Mouse (Mus musculus): ENCODE measurements around the gene Slc1a5.
A peak's percentile ranks its signal among the peaks of the same experiment; 100 is the strongest.

Gene Slc1a5

DNA sequence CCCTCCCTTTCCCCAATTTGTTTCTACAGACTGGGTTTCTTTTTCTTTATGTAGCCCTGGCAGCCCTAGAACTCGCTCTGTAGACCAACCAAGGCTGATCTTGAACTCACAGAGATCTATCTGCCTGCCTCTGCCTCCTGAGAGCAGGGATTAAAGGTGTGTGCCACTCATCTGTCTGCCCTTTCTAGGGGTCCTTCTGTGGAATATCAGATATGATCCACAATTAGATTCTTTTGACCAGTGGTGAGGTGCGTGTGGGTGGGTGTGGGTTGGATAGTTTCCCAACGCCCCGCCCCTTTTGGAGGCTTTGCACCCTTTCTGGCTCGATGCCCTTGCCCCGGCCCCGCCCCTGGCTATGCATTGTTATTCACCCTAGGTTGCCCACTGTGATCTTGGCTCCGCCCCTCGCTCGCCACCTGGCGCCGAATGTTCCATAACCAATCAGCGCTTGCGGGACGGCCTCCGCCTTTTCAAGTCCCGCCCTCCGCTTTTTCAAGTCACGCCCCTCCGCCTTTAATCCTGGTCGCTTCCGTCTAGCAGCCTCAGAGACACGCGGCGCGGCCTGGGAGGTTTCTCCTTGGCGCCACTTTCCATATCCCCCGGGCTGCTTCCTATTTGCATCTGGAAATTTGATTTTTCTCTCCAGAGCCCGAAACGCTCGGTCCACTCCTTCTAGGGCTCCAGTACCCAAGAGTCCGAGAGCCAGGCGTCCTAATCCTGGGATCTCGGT is at the start of gene Slc1a5:
Slc1a5 (plus strand) TSS at position 516 of the 730 bp plus-strand sequence.
- DNase-seq (ENCODE audit: low read depth in 1 of 2, low spot score in 2 of 2), result peak; percentile 73 to 78

- no peak for DNase-seq (ENCODE audit: low read depth in 1 of 2, low spot score in 2 of 2)
These were observed 49.2 kb upstream of the Slc1a5 start for GRCm38 (mm10) chr7:16731893-16732422.

- DNase-seq (ENCODE audit: low read depth in 1 of 2, low spot score in 2 of 2), result no peak
These were observed 43.5 kb upstream of the Slc1a5 start for GRCm38 (mm10) chr7:16737606-16738072.

DNA sequence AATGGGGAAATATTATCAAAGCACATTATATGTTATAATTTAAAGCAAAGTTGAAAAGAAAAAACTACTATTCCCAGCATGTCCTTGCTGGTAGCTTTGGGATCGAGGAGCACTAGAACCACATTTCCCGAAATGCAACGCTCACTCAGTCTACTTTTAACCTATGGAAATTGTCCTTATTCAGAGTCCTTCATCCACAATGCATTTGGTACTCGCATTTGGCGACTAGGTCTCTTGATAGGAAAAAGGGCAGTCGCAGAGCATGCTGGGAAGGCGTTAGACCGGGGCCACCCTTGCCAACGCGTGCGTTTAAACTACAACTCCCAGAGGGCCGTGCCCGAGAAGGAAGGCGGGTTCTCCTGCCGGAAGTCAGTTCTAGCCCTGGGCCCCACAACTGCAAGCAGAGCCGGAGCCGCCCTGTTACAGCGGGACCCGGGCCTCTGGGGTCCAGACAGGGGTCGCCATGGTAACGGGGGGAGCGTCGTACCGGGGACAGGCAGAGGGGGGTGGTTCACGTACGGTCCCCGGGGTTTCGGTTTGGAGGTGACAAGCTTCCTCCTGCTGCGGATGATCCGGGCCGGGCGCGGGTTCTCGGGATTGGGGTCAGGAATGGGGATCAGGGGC is 43.0 kb upstream of the Slc1a5 start, which contains the start of gene Ap2s1:
Ap2s1 (plus strand) TSS at position 338 of the 624 bp plus-strand sequence.
- peak; percentile 85 to 89 for DNase-seq (ENCODE audit: low read depth in 1 of 2, low spot score in 2 of 2)

DNA sequence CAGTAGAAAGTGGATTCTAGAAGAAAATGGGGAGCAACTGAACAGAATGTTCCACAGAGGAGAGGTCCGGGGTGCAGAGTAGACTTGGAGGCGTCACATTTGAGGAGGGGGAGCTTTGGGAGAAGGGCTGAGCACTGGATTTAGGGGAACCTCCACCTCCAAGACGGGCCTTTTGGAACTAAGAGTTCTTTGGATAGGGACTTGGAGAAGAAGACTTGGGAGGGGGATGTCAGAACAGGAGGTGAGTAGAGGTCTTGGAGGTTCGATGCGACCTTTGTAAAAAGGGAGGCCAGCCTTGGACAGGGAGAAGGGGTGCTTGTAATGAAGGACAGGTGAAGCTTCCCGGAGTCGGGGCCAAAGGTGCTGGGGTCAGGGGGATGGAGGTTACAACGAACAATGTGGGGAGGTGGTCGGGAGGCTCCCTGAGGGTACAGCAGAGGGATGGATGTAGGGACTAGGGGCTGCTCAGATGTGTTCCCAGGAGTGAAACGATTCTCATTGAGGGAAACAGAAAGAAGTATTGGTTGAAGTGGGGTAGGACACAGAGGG is 42.0 kb upstream of the Slc1a5 start:
- DNase-seq (ENCODE audit: low read depth in 1 of 2, low spot score in 2 of 2), result no peak

DNA sequence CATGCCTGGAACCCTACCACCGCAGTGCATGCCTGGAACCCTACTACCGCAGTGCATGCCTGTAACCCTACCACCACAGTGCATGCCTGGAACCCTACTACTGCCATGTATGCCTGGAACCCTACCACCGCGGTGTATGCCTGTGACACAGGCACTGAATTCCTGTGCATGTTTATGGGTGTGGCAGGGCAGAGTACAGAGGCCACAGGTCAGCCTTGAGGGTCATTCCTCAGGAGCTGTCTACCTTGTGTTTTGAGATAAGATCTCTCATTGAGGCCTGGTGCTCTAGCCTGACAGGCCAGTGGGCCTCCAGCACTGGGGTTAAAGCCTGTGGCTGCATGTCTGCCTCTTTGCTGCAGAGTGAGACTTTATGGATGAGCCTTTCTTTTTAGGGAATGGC is 35.8 kb upstream of the Slc1a5 start:
- DNase-seq (ENCODE audit: low read depth in 1 of 2, low spot score in 2 of 2), result no peak

GRCm38 (mm10) chr7:16746093-16746492 is 35.0 kb upstream of the Slc1a5 start:
- no peak for DNase-seq (ENCODE audit: low read depth in 1 of 2, low spot score in 2 of 2)

DNA sequence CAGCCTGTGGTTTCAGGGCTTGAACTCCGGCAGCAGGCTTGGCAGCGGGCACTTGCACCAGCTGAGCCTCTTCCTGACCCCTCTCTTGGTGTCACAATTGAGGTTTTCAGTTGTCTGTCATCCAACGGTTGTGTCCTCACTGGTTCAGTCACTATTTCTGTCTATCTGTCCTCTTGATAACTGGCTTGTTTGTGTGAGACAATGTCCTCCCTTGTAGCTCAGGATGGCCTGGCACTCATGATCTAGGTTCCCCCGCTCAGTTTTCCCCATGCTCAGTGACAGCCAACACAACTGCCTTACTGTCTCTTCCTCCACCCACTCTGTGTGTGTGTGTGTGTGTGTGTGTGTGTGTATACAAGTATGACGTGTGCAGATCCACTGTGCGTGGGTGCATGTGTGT is 33.5 kb upstream of the Slc1a5 start:
- no peak for DNase-seq (ENCODE audit: low read depth in 1 of 2, low spot score in 2 of 2)

- DNase-seq (ENCODE audit: low read depth in 1 of 2, low spot score in 2 of 2), result no peak
These were observed 29.1 kb upstream of the Slc1a5 start for GRCm38 (mm10) chr7:16752016-16752415.

- DNase-seq (ENCODE audit: low read depth in 1 of 2, low spot score in 2 of 2), result no peak
These were observed 25.6 kb upstream of the Slc1a5 start for GRCm38 (mm10) chr7:16755362-16756017.

- DNase-seq (ENCODE audit: low read depth in 1 of 2, low spot score in 2 of 2), result no peak
These were observed 22.1 kb upstream of the Slc1a5 start for GRCm38 (mm10) chr7:16758872-16759574.

DNA sequence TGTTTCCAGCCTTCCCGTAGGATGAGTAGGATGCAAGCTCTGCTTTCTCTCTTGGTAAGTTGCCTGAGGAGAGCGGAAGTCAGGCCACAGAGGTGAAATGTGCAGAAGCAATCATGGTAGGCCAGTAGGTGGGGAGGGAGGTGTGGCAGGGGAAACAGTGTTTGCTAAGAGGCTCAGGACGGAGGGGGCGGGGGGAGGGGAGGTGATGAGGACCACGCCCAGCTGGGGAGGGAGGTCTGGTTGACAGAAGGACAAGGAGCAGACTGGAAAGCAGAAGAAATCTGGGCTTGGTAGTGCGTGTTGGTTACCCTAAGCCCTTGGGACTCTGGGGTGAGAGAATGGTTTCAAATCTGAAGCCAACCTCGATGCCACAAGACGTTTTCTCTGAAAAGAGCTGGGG is 20.8 kb upstream of the Slc1a5 start:
- no peak for DNase-seq (ENCODE audit: low read depth in 1 of 2, low spot score in 2 of 2)

GRCm38 (mm10) chr7:16761005-16761481 is 20.1 kb upstream of the Slc1a5 start:
- no peak for DNase-seq (ENCODE audit: low read depth in 1 of 2, low spot score in 2 of 2)

DNA sequence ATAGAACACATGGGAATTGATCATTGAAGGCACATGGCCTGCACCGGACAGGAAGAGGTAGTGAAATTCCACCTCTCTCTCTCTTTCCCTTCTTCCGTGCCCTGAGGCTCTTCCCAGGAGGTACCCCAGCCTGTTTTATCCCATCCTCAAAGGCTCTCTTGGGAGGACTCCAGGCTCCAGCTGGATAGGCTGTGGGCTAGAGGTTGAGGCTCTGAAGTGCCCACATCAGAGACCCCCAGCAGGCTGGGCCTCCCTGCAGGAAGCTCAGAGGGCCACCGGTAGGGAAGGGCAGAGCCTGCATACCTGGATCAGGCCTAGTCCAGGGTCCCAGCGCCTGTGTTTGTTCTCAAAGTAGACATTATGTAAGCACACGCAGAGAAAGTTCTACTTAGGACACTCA is 19.5 kb upstream of the Slc1a5 start:
- no peak for DNase-seq (ENCODE audit: low read depth in 1 of 2, low spot score in 2 of 2)

- no peak for DNase-seq (ENCODE audit: low read depth in 1 of 2, low spot score in 2 of 2)
These were observed 17.5 kb upstream of the Slc1a5 start for GRCm38 (mm10) chr7:16763463-16764218.

GRCm38 (mm10) chr7:16766443-16766842 is 14.7 kb upstream of the Slc1a5 start:
- no peak for DNase-seq (ENCODE audit: low read depth in 1 of 2, low spot score in 2 of 2)

- DNase-seq (ENCODE audit: low read depth in 1 of 2, low spot score in 2 of 2), result no peak
These were observed 5.3 kb upstream of the Slc1a5 start for GRCm38 (mm10) chr7:16775888-16776287.

DNA sequence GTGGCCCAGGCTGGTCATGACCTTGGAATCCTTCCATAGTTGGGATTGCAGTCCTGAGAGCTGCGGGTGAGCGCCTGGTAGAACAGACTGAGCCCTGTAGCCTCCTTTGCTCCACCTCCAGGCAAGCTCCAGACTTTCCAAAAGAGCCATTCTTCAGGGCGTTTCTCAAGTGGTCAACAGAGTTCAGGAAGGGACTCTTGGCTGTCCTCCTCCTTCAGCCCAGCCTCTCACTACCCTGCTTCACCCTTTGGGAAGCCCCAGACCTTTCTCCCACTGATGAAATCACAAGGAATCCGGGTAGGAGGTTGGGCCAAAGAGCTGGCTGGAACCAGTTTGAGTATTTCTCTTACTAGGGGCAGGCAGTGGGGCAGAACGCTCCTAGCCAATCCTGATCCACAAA is 1.1 kb upstream of the Slc1a5 start:
- no peak for DNase-seq (ENCODE audit: low read depth in 1 of 2, low spot score in 2 of 2)

DNA sequence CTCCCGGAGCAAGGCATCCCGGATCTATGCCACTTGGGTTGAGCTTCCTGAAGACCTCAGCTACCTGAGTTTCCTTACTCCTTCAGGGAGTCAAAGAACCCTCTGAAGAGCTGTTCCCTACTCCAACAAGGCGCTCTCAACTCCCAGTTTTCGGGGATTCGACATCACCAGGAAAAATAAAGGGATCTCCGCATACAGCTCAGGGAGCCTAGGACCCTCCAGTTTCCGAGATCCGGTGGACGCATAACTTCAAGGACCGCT is 345 bp downstream of the Slc1a5 start:
- DNase-seq (ENCODE audit: low read depth in 1 of 2, low spot score in 2 of 2), result no peak

DNA sequence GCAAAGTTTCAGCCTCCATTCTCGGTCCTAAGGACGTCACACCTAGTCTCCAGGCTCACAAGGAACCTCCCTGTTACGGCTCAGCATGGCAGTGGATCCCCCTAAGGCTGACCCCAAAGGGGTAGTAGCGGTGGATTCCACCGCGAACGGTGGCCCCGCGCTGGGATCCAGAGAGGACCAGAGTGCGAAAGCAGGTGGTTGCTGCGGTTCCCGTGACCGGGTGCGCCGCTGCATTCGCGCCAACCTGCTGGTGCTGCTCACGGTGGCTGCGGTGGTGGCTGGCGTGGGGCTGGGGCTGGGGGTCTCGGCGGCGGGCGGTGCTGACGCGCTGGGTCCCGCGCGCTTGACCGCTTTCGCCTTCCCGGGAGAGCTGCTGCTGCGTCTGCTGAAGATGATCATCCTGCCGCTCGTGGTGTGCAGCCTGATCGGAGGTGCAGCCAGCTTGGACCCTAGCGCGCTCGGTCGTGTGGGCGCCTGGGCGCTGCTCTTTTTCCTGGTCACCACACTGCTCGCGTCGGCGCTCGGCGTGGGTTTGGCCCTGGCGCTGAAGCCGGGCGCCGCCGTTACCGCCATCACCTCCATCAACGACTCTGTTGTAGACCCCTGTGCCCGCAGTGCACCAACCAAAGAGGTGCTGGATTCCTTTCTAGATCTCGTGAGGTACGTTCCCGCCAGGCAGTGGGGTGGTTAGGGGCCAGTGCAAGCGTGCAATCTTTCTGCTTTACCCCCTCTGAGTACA is 845 bp downstream of the Slc1a5 start:
- no peak for DNase-seq (ENCODE audit: low read depth in 1 of 2, low spot score in 2 of 2)

All from monocyte, adult 2 months (primary cell).